12 mouse cellular contexts compared by ENCODE assay signal in the genomic region with DNA sequence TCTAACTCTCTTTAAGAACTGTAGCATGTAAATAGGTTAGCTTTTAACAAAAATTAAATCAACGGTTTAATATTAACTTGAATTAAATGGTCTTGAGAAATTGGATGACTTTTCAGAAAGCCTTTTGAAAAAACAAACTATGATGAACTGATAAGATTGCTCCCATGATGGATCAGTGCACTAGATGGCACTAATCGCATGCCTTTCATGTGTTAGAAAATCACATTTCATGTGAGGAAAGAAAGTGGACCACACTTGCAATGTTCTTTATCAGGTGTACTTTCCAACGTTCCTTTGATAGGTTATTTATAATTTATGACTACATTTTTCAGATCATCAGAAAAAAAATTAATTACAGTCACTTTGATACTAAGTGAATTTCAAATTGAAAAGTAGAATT.
DNase-seq lines count a peak whose midpoint lies in the region; ATAC-seq and TF ChIP-seq lines count a peak whose summit lies in the region.
"Had no signal": no experiment of that assay in that cellular context is flagged by ENCODE, and none has a peak within 500 bp of the region (broad histone marks: within the 10 kb centered on the region; RNA-seq: fewer than 3 reads in every experiment).

No protein-coding gene starts in this region.

- no peak overlapping the region for H3K9ac ChIP-seq in hindbrain, postnatal 0 days (replicated peaks; ENCODE audit: low read length)
- H3K9ac ChIP-seq in midbrain, embryonic 14.5 days (replicated peaks; ENCODE audit: low read length) = no peak overlapping the region
- no peak overlapping the region for H3K9ac ChIP-seq in midbrain, embryonic 15.5 days
- H3K9ac ChIP-seq: embryonic facial prominence, embryonic 13.5 days; kidney, embryonic 15.5 days; liver, embryonic 14.5 days had no signal

- peak; percentile 61 for TF ChIP-seq CTCF in hindbrain, postnatal 0 days (IDR thresholded peaks at IDR 0.05; ENCODE audit: low read depth)
- TF ChIP-seq CTCF in Patski (IDR thresholded peaks at IDR 0.05) = peak; percentile 21

- WGBS in hindbrain, postnatal 0 days = 70% methylated on average over 3 of the region's 3 CpGs
- WGBS in hindbrain, embryonic 10.5 days = 88% methylated on average over 3 of the region's 3 CpGs
- 78% methylated on average over 3 of the region's 3 CpGs for WGBS in midbrain, embryonic 14.5 days
- WGBS in midbrain, embryonic 15.5 days = 75% methylated on average over 3 of the region's 3 CpGs

- no peaks in the 10 kb centered on the region for H3K36me3 ChIP-seq in hindbrain, postnatal 0 days (ENCODE audit: insufficient read depth, low read length)
- H3K36me3 ChIP-seq in hindbrain, embryonic 10.5 days = no peaks in the 10 kb centered on the region
- H3K36me3 ChIP-seq in midbrain, embryonic 14.5 days (ENCODE audit: control insufficient read depth, insufficient read depth, low read length) = no peaks in the 10 kb centered on the region
- no peaks in the 10 kb centered on the region for H3K36me3 ChIP-seq in midbrain, embryonic 15.5 days (replicated peaks)
- H3K36me3 ChIP-seq: embryonic facial prominence, embryonic 13.5 days; G1E; kidney, embryonic 15.5 days had no signal

- POLR2A ChIA-PET in Patski (lab: Charles Lee) = no interaction called here

- no peak overlapping the region for H3K4me2 ChIP-seq in hindbrain, postnatal 0 days (ENCODE audit: low read depth, low read length)
- no peak overlapping the region for H3K4me2 ChIP-seq in midbrain, embryonic 14.5 days (ENCODE audit: low read length)
- H3K4me2 ChIP-seq in midbrain, embryonic 15.5 days = no peak overlapping the region
- H3K4me2 ChIP-seq: embryonic facial prominence, embryonic 13.5 days; kidney, embryonic 15.5 days had no signal

- peak; percentile 54 for DNase-seq in hindbrain, postnatal 0 days (ENCODE audit: low spot score)
- DNase-seq in hindbrain, embryonic 10.5 days (ENCODE audit: low spot score) = no peak
- peak; percentile 70 for DNase-seq in midbrain, embryonic 14.5 days
- DNase-seq in Patski (ENCODE audit: low read depth, low spot score) = no peak
- peak; percentile 14 for DNase-seq in naive thymus-derived CD4-positive, alpha-beta T cell, adult 2 months (ENCODE audit: low read depth)
- no peak for DNase-seq in kidney, postnatal 4 days

- no peaks in the 10 kb centered on the region for H3K27me3 ChIP-seq in hindbrain, postnatal 0 days (ENCODE audit: insufficient read depth, low read length)
- no peaks in the 10 kb centered on the region for H3K27me3 ChIP-seq in hindbrain, embryonic 10.5 days (ENCODE audit: insufficient read depth, poor library complexity, severe bottlenecking)
- H3K27me3 ChIP-seq in midbrain, embryonic 14.5 days (ENCODE audit: control insufficient read depth, insufficient read depth, low read length) = no peaks in the 10 kb centered on the region
- H3K27me3 ChIP-seq in midbrain, embryonic 15.5 days (replicated peaks) = no peaks in the 10 kb centered on the region
- H3K27me3 ChIP-seq in Patski = peaks cover 3% of the 10 kb centered on the region
- H3K27me3 ChIP-seq: embryonic facial prominence, embryonic 13.5 days; kidney, embryonic 15.5 days had no signal

- no peaks in the 10 kb centered on the region for H3K4me1 ChIP-seq in hindbrain, postnatal 0 days (ENCODE audit: insufficient read depth, low read length)
- H3K4me1 ChIP-seq in hindbrain, embryonic 10.5 days (replicated peaks) = no peaks in the 10 kb centered on the region
- no peaks in the 10 kb centered on the region for H3K4me1 ChIP-seq in midbrain, embryonic 14.5 days (ENCODE audit: control insufficient read depth, insufficient read depth, low read length)
- H3K4me1 ChIP-seq in midbrain, embryonic 15.5 days = no peaks in the 10 kb centered on the region
- H3K4me1 ChIP-seq: embryonic facial prominence, embryonic 13.5 days; kidney, embryonic 15.5 days had no signal

- H3K9me3 ChIP-seq in hindbrain, postnatal 0 days (ENCODE audit: low read length) = no peaks in the 10 kb centered on the region
- H3K9me3 ChIP-seq in hindbrain, embryonic 10.5 days = no peaks in the 10 kb centered on the region
- H3K9me3 ChIP-seq in midbrain, embryonic 14.5 days (ENCODE audit: control insufficient read depth, low read length) = no peaks in the 10 kb centered on the region
- no peaks in the 10 kb centered on the region for H3K9me3 ChIP-seq in midbrain, embryonic 15.5 days
- H3K9me3 ChIP-seq: embryonic facial prominence, embryonic 13.5 days; G1E; kidney, embryonic 15.5 days had no signal

- CTCF ChIA-PET in Patski (lab: Charles Lee) = no interaction called here

- in situ Hi-C loops in Patski (cut with MboI; ENCODE audit: low pct_unique_long_range_greater_than_20kb) = loop anchor here (5.0 kb wide), 1 partner anchor 1134 kb away; no protein-coding TSS in a partner anchor

- H3K27ac ChIP-seq in hindbrain, postnatal 0 days = no peak overlapping the region
- H3K27ac ChIP-seq in hindbrain, embryonic 10.5 days = no peak overlapping the region
- H3K27ac ChIP-seq in midbrain, embryonic 14.5 days (replicated peaks; ENCODE audit: low read depth, low read length) = no peak overlapping the region
- H3K27ac ChIP-seq in midbrain, embryonic 15.5 days = no peak overlapping the region
- H3K27ac ChIP-seq: embryonic facial prominence, embryonic 13.5 days; kidney, embryonic 15.5 days; liver, embryonic 14.5 days had no signal

- H3K4me3 ChIP-seq in hindbrain, postnatal 0 days (ENCODE audit: low read length) = no peak overlapping the region
- no peak overlapping the region for H3K4me3 ChIP-seq in hindbrain, embryonic 10.5 days
- H3K4me3 ChIP-seq in midbrain, embryonic 14.5 days (replicated peaks; ENCODE audit: low read depth, low read length) = no peak overlapping the region
- no peak overlapping the region for H3K4me3 ChIP-seq in midbrain, embryonic 15.5 days
- H3K4me3 ChIP-seq: embryonic facial prominence, embryonic 13.5 days; kidney, embryonic 15.5 days had no signal

- ATAC-seq in hindbrain, postnatal 0 days = no peak
- no peak for ATAC-seq in midbrain, embryonic 14.5 days (ENCODE audit: low FRiP score, low TSS enrichment)
- ATAC-seq in midbrain, embryonic 15.5 days (replicated peaks) = no peak
- ATAC-seq in Patski = no peak
- ATAC-seq: forebrain, embryonic 16.5 days had no signal

Comparison
In these comparisons a context has a peak if more than half of its experiments do, and no peak if none do; other contexts are left out.
1. DNase-seq: peak in hindbrain, postnatal 0 days (single experiment), midbrain, embryonic 14.5 days (single experiment) and naive thymus-derived CD4-positive, alpha-beta T cell, adult 2 months (single experiment); none in hindbrain, embryonic 10.5 days (single experiment), Patski (single experiment) and kidney, postnatal 4 days (0 of 2).